Mouse (Mus musculus): ENCODE data around the gene Cnot10. TPM values are rescaled to one million over a fixed set of nuclear protein-coding genes. Genes with fewer than 3 reads are reported as not detected.
A peak's percentile ranks its signal among the peaks of the same experiment; 100 is the strongest.

Cnot10 gene
- polyA plus RNA-seq, 1 experiment: 17.0 TPM

GRCm38 (mm10) chr9:114584183-114585016 is 55.6 kb downstream of the Cnot10 start:
- TF ChIP-seq CTCF (IDR thresholded peaks at IDR 0.05; ENCODE audit: extremely low read depth, insufficient read length, insufficient replicate concordance, low read depth, low read length) (no peak), POLR2A (IDR thresholded peaks at IDR 0.05; ENCODE audit: low read depth, low read length) (no peak)
- H3K27me3 ChIP-seq (ENCODE audit: control insufficient read depth, insufficient read depth, low read length): no peaks in the 10 kb centered on the region
- peaks cover 4% of the 10 kb centered on the region for H3K36me3 ChIP-seq (ENCODE audit: control insufficient read depth, insufficient read depth, low read length)
- H3K27ac ChIP-seq (ENCODE audit: insufficient read depth, low read depth, low read length): no peak overlapping the region
- H3K4me1 ChIP-seq (ENCODE audit: control insufficient read depth, insufficient read depth, insufficient read length, low read length): no peaks in the 10 kb centered on the region
- WGBS: 10% methylated on average over 31 of the region's 31 CpGs
- peak overlapping the region; percentile 57 for H3K4me3 ChIP-seq (ENCODE audit: low read depth, low read length)

DNA sequence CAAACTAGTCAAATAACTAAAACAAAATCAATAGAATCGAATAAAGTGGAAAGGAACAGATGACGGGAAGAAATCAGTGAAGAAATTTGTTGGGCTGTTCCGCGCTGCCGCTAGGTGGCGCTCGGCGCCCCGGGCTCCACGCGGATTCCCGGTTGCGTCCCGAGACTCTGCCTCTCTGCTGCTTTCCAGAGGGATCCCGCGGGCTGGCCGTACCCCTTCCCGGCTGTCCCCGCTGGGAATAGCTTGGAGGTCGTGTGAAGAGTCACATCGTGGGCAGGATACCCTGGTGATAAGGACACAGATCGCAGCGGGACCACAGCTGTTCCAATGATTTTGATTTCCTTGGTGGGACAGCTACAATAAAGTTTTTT is 56.2 kb downstream of the Cnot10 start:
- H3K27ac ChIP-seq (ENCODE audit: insufficient read depth, low read depth, low read length): no peak overlapping the region
- no peaks in the 10 kb centered on the region for H3K27me3 ChIP-seq (ENCODE audit: control insufficient read depth, insufficient read depth, low read length)
- peak overlapping the region; percentile 57 for H3K4me3 ChIP-seq (ENCODE audit: low read depth, low read length)
- WGBS: under 1% methylated on average over 23 of the region's 23 CpGs
- TF ChIP-seq POLR2A (IDR thresholded peaks at IDR 0.05; ENCODE audit: low read depth, low read length) (0 out of 2 replicates have a peak, but pooled peaks have one; percentile 29), CTCF (IDR thresholded peaks at IDR 0.05; ENCODE audit: extremely low read depth, insufficient read length, insufficient replicate concordance, low read depth, low read length) (peak; percentile 100)
- 0 out of 2 replicates have a peak, but pooled peaks cover 2% of the 10 kb centered on the region for H3K36me3 ChIP-seq (ENCODE audit: control insufficient read depth, insufficient read depth, low read length)
- no peaks in the 10 kb centered on the region for H3K4me1 ChIP-seq (ENCODE audit: control insufficient read depth, insufficient read depth, insufficient read length, low read length)

- 22% methylated on average over 11 of the region's 11 CpGs for WGBS
- no peak for TF ChIP-seq CTCF (IDR thresholded peaks at IDR 0.05; ENCODE audit: extremely low read depth, insufficient read length, insufficient replicate concordance, low read depth, low read length)
- no peak for TF ChIP-seq POLR2A (IDR thresholded peaks at IDR 0.05; ENCODE audit: low read depth, low read length)
Observed at GRCm38 (mm10) chr9:114578646-114579045, 61.3 kb downstream of the Cnot10 start.

DNA sequence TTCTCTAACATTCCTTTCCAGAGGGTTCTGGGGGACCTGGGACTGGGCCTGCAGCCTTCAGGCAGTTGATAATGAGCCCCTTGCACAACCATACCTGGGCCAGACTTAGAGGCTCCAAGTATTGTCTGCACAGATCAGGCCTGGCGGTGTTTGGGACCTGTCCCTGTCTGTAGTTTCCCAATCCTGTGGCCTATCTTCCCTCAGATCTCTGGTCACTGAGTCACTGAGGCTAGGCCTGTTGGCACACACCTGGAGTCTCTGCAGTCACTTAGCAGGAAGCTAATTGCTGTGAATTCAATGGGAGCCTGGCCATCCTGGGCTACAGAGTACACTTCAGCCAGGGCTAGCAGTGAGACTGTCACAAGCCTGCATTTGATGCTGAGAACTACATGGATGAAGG is 64.0 kb downstream of the Cnot10 start:
- H3K27me3 ChIP-seq (ENCODE audit: control insufficient read depth, insufficient read depth, low read length): no peaks in the 10 kb centered on the region
- H3K4me3 ChIP-seq (ENCODE audit: low read depth, low read length): no peak overlapping the region
- no peaks in the 10 kb centered on the region for H3K36me3 ChIP-seq (ENCODE audit: control insufficient read depth, insufficient read depth, low read length)
- no peak for TF ChIP-seq CTCF (IDR thresholded peaks at IDR 0.05; ENCODE audit: extremely low read depth, insufficient read length, insufficient replicate concordance, low read depth, low read length)
- TF ChIP-seq POLR2A (IDR thresholded peaks at IDR 0.05; ENCODE audit: low read depth, low read length): no peak
- WGBS: 93% methylated on average over 1 of the region's 1 CpGs
- no peak overlapping the region for H3K27ac ChIP-seq (ENCODE audit: insufficient read depth, low read depth, low read length)
- H3K4me1 ChIP-seq (ENCODE audit: control insufficient read depth, insufficient read depth, insufficient read length, low read length): no peaks in the 10 kb centered on the region

More at GRCm38 (mm10) chr9:114578646-114579045, 61.3 kb downstream of the Cnot10 start:
- no peaks in the 10 kb centered on the region for H3K27me3 ChIP-seq (ENCODE audit: control insufficient read depth, insufficient read depth, low read length)
- no peaks in the 10 kb centered on the region for H3K36me3 ChIP-seq (ENCODE audit: control insufficient read depth, insufficient read depth, low read length)
- H3K27ac ChIP-seq (ENCODE audit: insufficient read depth, low read depth, low read length): no peak overlapping the region
- H3K4me1 ChIP-seq (ENCODE audit: control insufficient read depth, insufficient read depth, insufficient read length, low read length): no peaks in the 10 kb centered on the region
- no peak overlapping the region for H3K4me3 ChIP-seq (ENCODE audit: low read depth, low read length)

GRCm38 (mm10) chr9:114573528-114573927 is 66.5 kb downstream of the Cnot10 start:
- Histone ChIP-seq H3K4me3 (ENCODE audit: low read depth, low read length) (no peak overlapping the region), H3K27ac (ENCODE audit: insufficient read depth, low read depth, low read length) (no peak overlapping the region), H3K27me3 (ENCODE audit: control insufficient read depth, insufficient read depth, low read length) (no peaks in the 10 kb centered on the region), H3K36me3 (ENCODE audit: control insufficient read depth, insufficient read depth, low read length) (no peaks in the 10 kb centered on the region), H3K4me1 (ENCODE audit: control insufficient read depth, insufficient read depth, insufficient read length, low read length) (no peaks in the 10 kb centered on the region)
- WGBS: 37% methylated on average over 5 of the region's 5 CpGs
- TF ChIP-seq POLR2A (IDR thresholded peaks at IDR 0.05; ENCODE audit: low read depth, low read length) (no peak), CTCF (IDR thresholded peaks at IDR 0.05; ENCODE audit: extremely low read depth, insufficient read length, insufficient replicate concordance, low read depth, low read length) (no peak)

GRCm38 (mm10) chr9:114568682-114569474 is 71.1 kb downstream of the Cnot10 start:
- 80% methylated on average over 5 of the region's 5 CpGs for WGBS
- Histone ChIP-seq H3K4me1 (ENCODE audit: control insufficient read depth, insufficient read depth, insufficient read length, low read length) (0 out of 2 replicates have a peak, but pooled peaks cover 4% of the 10 kb centered on the region), H3K4me3 (ENCODE audit: low read depth, low read length) (no peak overlapping the region), H3K27me3 (ENCODE audit: control insufficient read depth, insufficient read depth, low read length) (peaks cover 13% of the 10 kb centered on the region), H3K27ac (ENCODE audit: insufficient read depth, low read depth, low read length) (no peak overlapping the region), H3K36me3 (ENCODE audit: control insufficient read depth, insufficient read depth, low read length) (no peaks in the 10 kb centered on the region)
- TF ChIP-seq CTCF (IDR thresholded peaks at IDR 0.05; ENCODE audit: extremely low read depth, insufficient read length, insufficient replicate concordance, low read depth, low read length) (no peak), POLR2A (IDR thresholded peaks at IDR 0.05; ENCODE audit: low read depth, low read length) (no peak)

GRCm38 (mm10) chr9:114564667-114565066 is 75.3 kb downstream of the Cnot10 start:
- H3K27me3 ChIP-seq (ENCODE audit: control insufficient read depth, insufficient read depth, low read length): peaks cover 55% of the 10 kb centered on the region
- no peak for TF ChIP-seq POLR2A (IDR thresholded peaks at IDR 0.05; ENCODE audit: low read depth, low read length)
- TF ChIP-seq CTCF (IDR thresholded peaks at IDR 0.05; ENCODE audit: extremely low read depth, insufficient read length, insufficient replicate concordance, low read depth, low read length): no peak
- 0 out of 2 replicates have a peak overlapping the region, but pooled peaks have one; percentile 59 for H3K4me3 ChIP-seq (ENCODE audit: low read depth, low read length)
- H3K36me3 ChIP-seq (ENCODE audit: control insufficient read depth, insufficient read depth, low read length): no peaks in the 10 kb centered on the region
- WGBS: 4% methylated on average over 10 of the region's 10 CpGs
- H3K27ac ChIP-seq (ENCODE audit: insufficient read depth, low read depth, low read length): no peak overlapping the region
- peaks cover 9% of the 10 kb centered on the region; the same call in 1 of the 2 replicates for H3K4me1 ChIP-seq (ENCODE audit: control insufficient read depth, insufficient read depth, insufficient read length, low read length)
